Mouse (Mus musculus) gastrocnemius, postnatal 36 days (tissue): ENCODE results near the gene Alkbh2. TPM values are rescaled to one million over a fixed set of nuclear protein-coding genes. Genes with fewer than 3 reads are reported as not detected.

Experiments
- DNase-seq, 2 experiments: peaks; one replicate each; pipeline ENCODE4 v3.0.0; 2022
- intact Hi-C: fragments of 180-260 bp; cut with DNase I; formaldehyde crosslinking; loops from one replicate; pipeline ENCODE4 v1.15.1; 2025
- total RNA-seq, 2 experiments: library from RNA; stranded (reverse); gene quantifications; 2 replicates each; pipeline ENCODE4 v1.2.3; 2021

Alkbh2 gene
- total RNA-seq, 2 experiments from 2014 or later, result 0.59 to 0.69 TPM

- no peak for DNase-seq
- intact Hi-C loops, result no loop called here
These were observed 19.3 kb upstream of the Alkbh2 start for GRCm38 (mm10) chr5:114147043-114147972.

GRCm38 (mm10) chr5:114146028-114146888 lies 18.2 kb upstream of the Alkbh2 start, which contains the start of gene Acacb:
Acacb (plus strand) TSS chr5:114146535.
- intact Hi-C loops, result no loop called here
- DNase-seq, result peak in 1 of 2 experiments; percentile 38

DNA sequence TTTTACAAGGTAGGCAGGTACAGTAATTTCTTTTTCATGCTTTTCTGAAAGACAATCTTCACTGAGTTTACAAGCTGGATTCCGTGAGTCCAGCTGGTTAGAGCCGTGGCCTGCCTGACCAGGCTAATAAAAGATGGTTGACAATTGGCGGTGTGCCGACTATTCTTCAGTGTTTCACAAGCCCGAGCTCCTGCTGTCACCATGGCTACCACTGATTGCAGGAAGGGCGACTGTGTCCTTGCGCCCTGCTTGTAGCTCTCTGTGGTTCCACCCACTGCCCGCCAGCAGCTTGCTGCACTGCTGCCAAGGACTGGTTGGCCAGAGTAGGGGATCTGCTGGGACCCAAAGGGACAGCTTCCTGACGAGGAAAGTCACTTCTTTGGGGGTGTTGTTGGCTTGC lies 11.2 kb upstream of the Alkbh2 start:
- intact Hi-C loops, result no loop called here
- peak; percentile 45 to 62 for DNase-seq

DNA sequence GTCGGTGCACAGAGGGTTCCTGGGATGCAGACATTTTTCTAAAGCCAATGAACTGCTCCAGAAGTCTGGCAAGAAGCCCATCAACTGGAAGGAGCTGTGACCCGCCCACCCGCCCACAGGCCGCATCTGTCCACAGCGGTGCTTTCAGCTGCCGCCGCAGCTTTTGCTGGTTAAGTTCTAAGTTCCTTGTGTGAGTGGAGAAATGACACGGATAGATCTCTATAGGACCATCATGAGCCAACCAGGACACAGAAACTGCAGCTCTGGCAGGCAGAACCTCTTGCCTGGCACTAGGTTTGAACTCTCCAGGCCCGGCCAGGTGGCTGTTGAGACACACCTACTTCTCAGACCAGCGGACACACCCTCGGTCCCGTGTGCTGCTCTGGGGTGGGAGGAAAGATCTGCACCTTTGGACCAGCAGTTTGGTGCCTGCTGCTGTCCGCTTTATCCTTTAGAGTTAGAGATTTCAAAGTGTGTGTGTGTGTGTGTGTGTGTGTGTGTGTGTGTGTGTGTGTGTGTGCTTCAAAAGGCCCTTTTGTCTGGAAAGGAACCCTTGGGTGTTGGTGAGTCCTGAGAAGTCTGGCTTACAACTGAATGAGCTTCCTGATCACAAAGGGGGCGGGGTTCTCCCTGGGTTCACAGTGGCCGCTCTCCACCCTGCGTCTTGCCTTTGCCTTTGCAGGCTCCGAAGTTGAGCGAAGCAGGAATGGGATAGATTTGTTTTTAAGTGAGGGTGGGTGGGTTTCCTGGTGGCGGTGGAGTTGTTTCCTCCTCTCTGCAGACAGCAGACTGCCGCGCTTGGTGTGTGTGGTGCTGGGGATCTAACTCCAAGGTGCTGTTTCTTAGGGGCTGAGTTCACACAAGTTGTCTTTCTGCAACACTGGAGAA lies 10.5 kb upstream of the Alkbh2 start:
- DNase-seq, result no peak
- intact Hi-C loops, result no loop called here

DNA sequence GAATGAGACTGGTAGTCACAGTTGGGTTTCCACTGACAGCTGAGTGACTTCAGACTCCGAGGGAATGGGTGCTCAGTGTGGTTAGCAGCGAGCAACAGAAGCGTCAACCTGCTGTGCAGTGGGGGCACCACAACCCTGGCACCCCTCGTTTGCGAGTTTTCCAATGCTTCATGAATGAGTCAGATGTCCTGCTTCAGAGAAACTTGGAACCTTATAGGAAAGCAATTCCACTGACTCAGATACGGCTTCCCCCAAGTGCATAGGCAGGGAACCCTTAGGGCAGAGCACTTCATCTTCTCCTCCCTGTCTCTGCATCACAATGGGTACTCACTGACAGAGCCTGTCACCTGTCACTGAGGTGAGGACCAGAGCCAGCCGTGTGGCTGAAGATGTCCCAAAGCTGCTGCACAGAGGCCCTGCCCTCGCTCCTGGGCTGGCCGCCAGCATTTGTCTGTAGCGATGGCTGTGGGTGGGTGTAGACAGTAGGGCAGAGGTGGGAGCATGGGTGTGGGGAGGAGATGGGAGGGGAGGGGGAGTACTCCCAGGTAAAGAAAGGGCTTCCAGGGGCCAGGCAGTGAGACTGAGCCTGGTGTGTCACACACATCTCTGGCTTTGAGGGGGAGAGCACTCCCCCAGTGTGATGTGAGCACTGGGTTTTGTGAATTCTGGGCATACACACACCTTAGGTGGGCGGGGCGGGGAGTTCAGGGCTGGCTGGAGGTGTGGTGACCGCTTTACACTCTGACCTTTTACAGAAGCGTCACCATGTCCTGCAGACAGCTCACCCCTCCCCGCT lies 9.7 kb upstream of the Alkbh2 start:
- intact Hi-C loops, result no loop called here
- DNase-seq, result no peak

DNA sequence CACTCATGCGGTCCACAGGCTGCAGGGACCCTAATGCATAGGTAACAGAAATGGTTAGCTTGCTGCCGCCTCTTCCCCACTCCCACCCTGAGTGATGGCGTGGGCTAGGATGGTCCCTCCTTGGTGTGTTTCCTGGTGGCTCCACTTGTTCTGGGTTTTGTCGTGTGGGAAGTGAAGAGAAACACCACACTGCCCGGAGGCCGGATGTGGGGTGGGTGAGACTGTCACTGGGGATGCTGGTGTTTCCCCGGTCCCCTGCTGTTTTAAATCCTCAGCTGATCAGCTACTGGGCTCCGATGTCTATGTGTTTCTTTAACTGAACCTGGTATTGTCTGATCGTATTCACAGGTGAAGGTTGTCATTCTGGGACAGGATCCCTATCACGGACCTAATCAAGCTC lies 7.5 kb upstream of the Alkbh2 start:
- intact Hi-C loops, result no loop called here
- DNase-seq, result no peak

GRCm38 (mm10) chr5:114134091-114134534 lies 6.1 kb upstream of the Alkbh2 start:
- DNase-seq, result peak; percentile 47 to 53
- intact Hi-C loops, result no loop called here

DNA sequence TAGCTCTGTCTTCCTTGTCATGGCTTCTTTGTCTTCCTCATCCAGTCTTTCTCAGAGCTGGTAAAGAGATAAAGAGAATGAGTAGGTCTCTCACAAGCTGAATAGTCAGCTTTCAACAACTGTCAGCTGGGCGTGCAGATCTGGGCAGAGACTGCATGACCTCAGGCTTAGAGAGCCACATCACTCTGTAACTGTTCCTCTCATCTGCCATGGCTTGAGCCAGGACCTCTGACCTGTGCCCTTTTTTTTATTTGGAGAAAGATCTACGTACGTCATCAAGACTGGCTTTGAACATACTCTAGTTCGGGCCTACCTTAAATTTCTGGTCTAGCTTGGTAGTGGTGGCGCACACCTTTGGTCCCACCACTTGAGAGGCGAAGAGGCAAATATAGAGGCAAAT lies 4.8 kb upstream of the Alkbh2 start:
- intact Hi-C loops, result loop anchor here (2.0 kb wide), 1 partner anchor 46 kb away; no protein-coding TSS in a partner anchor

GRCm38 (mm10) chr5:114131521-114131840 lies 3.5 kb upstream of the Alkbh2 start:
- intact Hi-C loops, result no loop called here
- peak in 1 of 2 experiments; percentile 46 for DNase-seq

More for the DNA sequence above, 4.8 kb upstream of the Alkbh2 start:
- DNase-seq, result no peak

- peak; percentile 89 to 92 for DNase-seq
- intact Hi-C loops, result no loop called here
These were observed 2.9 kb upstream of the Alkbh2 start for GRCm38 (mm10) chr5:114130698-114131520.

DNA sequence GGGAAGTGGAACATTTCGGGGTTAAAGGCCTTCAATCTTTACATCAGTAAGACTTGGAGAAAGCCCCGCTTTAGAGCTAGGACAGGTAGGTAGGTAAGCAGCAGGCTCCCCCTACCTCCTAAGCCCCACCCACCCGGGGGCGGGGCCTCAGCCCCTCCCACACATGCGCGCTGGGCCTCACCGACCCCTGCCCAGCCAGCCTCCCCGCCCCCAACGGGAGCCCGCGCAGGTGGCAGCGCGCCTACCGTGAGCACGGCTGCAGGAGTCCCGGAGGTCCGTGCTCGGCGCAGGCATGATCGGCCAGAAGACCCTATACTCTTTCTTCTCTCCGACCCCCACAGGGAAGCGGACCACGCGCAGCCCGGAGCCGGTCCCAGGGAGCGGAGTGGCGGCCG lies 2.2 kb upstream of the Alkbh2 start, which contains the start of gene Ung:
Gene Ung, plus strand, starts transcription at position 176 of the 395 bp plus-strand sequence.
- intact Hi-C loops, result no loop called here

DNA sequence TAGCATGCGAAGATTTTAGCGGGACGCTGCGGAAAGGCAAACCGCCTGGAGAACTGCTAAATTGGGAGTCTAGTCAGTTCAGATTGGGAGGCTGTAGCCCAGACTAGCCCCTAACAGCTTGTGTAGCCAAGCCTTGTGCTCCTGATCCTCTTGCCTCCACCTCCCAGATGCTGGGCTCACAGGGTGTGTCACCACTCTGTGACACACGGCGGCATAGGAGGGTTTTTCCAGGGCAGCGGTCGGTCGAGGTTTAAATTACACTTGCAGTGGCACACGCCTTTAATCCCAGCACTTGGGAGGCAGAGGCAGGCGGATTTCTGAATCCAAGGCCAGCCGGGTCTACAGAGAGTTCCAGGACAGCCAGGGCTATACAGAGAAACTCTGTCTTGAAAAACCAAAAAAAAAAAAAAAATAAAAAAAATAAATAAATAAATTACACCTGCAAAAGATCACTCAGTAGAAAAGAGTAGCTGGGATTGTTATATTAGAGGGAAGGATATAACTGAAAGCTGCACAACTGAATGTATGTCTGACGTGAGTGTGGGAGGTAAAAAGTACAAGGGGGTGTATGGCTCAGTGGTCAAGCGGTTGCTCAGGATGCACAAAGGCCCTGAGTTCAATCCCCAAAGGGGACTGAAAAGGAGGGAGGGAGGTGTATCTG lies 1.7 kb upstream of the Alkbh2 start:
- intact Hi-C loops, result no loop called here
- DNase-seq, result no peak

More for the DNA sequence above, 2.2 kb upstream of the Alkbh2 start, which contains the start of gene Ung:
- DNase-seq, result no peak

GRCm38 (mm10) chr5:114126499-114127244 lies 1.3 kb downstream of the Alkbh2 start:
- no peak for DNase-seq
- intact Hi-C loops, result no loop called here

- intact Hi-C loops, result no loop called here
- DNase-seq, result no peak
These were observed 2.0 kb downstream of the Alkbh2 start for GRCm38 (mm10) chr5:114126008-114126407.

DNA sequence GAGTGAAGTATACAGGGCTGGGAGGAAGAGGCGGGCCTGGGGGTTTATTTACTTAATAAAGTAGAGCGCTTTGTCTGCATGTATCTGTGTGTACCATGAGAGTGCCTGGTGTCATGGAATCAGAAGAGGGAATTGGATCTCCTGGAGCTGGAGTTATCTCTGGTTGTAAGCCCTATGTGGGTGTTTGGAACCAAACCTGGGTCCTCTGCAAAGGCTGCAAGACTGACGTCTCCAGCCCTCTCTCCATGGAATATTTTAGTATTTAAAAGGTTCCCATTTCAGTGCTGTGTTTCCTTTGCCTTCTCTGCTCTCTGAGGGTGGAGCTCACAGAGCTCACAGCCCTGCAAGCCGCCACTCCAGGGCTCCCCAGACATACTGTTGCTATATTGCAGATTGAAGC lies 8.2 kb downstream of the Alkbh2 start:
- DNase-seq, result no peak

GRCm38 (mm10) chr5:114116586-114116985 lies 11.4 kb downstream of the Alkbh2 start:
- intact Hi-C loops, result no loop called here
- DNase-seq, result no peak

More for the DNA sequence above, 8.2 kb downstream of the Alkbh2 start:
- intact Hi-C loops, result no loop called here

GRCm38 (mm10) chr5:114115030-114115429 lies 13.0 kb downstream of the Alkbh2 start:
- intact Hi-C loops, result no loop called here
- no peak for DNase-seq
